Mouse (Mus musculus) olfactory bulb, adult 2 months (tissue): ENCODE measurements around the gene Map2k3. TPM values are rescaled to one million over a fixed set of nuclear protein-coding genes. Genes with fewer than 3 reads are reported as not detected.

ENCODE experiments used
- H3K27ac ChIP-seq: fragments of 200-500 bp; 2 replicates; pipeline ENCODE4 v1.5.1; 2012; ENCODE audit warnings: low read depth, low read length; ENCODE audit not compliant: insufficient read depth
- H3K4me1 ChIP-seq: fragments of 200-500 bp; 2 replicates; pipeline ENCODE4 v1.6.1; 2012; ENCODE audit warnings: low read length; ENCODE audit not compliant: control insufficient read depth, insufficient read depth
- H3K4me3 ChIP-seq: fragments of 200-500 bp; 2 replicates; pipeline ENCODE4 v1.5.1; 2012; ENCODE audit warnings: mild to moderate bottlenecking, low read depth, low read length, moderate library complexity; ENCODE audit not compliant: insufficient read depth
- CTCF ChIP-seq: fragments of 200-500 bp; IDR thresholded peaks from 2 replicates; pipeline ENCODE4 v1.5.1; 2012; ENCODE audit warnings: low read depth, mild to moderate bottlenecking, low read length, moderate library complexity; ENCODE audit not compliant: insufficient read depth
- POLR2A ChIP-seq: fragments of 200-500 bp; IDR thresholded peaks from 2 replicates; pipeline ENCODE4 v1.6.1; 2012; ENCODE audit warnings: mild to moderate bottlenecking, low read depth, low read length, moderate library complexity; ENCODE audit not compliant: insufficient read depth
- WGBS: fragments of 180-500 bp; shearing (Covaris S2); methylation state at CpG from one replicate; pipeline ENCODE4 v1.1.7; 2018; 5-methylcytosine and 5-hydroxymethylcytosine counted together
- polyA plus RNA-seq: library from polyadenylated mRNA; stranded (reverse); fragments of >200 nt; gene quantifications from 2 replicates; pipeline ENCODE4 v1.2.4, GENCODE M21; 2012; ENCODE audit warnings: low replicate concordance; ENCODE audit not compliant: missing spikeins, insufficient read depth, insufficient read length

Gene Map2k3
- polyA plus RNA-seq, 1 experiment: not detected

DNA sequence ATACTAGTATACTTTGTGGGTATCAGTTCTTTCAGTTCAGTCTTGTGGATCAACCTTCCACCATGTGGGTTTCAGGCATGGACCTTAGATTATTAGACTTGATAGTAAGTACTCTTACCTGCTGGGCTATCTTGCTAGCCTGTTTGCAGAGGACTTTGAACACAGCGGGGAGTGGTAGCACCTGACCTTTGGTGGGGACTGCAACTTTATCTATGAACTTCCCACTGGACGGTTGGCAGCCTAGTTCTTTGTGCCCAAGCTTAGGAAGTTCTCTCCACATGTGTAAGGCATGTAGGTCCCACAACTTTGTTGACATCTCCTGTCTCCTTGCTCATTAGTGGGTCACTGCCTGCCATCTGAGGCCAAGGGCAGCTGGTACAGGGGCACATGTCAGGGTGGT is 3.0 kb downstream of the Map2k3 start:
- H3K4me1 ChIP-seq: peaks cover 37% of the 10 kb centered on the region
- H3K27ac ChIP-seq: no peak overlapping the region
- WGBS: 92% methylated on average over 2 of the region's 2 CpGs
- TF ChIP-seq POLR2A: no peak
- TF ChIP-seq CTCF: no peak
- no peak overlapping the region for H3K4me3 ChIP-seq

DNA sequence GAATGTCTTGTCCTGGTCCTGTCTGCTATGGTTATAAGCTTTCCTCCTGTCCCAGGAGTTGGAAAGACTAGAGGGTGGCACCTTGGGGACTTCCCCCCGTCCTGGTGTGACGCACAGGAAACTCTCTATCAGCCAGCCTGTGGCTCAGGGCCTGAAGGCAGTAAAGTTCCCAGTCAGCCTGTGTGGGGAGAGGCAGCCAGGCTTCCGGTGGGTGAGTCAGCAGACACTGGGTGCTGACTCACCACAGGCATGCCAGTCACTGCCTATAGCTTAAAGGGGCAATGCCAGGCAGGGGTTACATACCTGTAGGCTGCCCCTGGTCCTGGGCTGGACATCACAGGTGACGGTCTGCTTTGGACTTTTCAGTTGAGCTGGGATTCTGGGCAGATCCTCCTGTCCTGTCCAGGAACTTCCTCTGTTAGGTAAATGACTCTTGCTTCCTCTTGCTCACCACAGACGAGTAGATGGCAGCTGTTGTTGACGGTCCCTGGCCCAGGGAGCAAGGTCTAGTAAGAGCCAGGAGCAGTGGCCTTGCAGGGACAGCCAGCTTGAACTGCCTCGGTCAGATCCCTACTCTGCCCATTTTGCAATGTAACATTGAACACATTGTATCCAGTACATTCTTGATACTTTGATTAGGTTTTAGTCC is 3.6 kb downstream of the Map2k3 start:
- WGBS: 53% methylated on average over 7 of the region's 7 CpGs
- Histone ChIP-seq H3K27ac (no peak overlapping the region), H3K4me3 (no peak overlapping the region), H3K4me1 (peaks cover 38% of the 10 kb centered on the region)
- no peak for TF ChIP-seq POLR2A
- no peak for TF ChIP-seq CTCF

DNA sequence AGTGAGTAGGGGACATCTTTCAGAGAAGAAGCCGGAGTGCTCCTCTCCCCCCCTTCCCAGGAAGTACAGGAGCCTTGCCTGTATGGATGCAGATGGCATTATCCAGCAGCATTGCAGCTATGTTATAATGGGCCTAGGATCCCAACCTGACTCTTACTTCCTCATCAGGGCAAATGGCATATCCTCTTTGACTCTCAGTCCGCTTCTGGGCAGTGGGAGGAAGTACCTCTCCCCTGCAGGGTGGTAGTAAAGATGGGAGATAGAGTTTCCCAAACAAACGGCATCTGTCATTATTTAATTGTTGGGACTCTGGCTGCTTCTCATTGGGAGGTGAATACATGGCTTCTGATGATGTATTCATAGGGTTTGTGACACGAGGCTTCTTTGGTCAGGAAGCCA is 4.1 kb downstream of the Map2k3 start:
- Histone ChIP-seq H3K27ac (no peak overlapping the region), H3K4me3 (no peak overlapping the region), H3K4me1 (peaks cover 39% of the 10 kb centered on the region)
- TF ChIP-seq CTCF (no peak), POLR2A (no peak)
- 77% methylated on average over 4 of the region's 4 CpGs for WGBS

DNA sequence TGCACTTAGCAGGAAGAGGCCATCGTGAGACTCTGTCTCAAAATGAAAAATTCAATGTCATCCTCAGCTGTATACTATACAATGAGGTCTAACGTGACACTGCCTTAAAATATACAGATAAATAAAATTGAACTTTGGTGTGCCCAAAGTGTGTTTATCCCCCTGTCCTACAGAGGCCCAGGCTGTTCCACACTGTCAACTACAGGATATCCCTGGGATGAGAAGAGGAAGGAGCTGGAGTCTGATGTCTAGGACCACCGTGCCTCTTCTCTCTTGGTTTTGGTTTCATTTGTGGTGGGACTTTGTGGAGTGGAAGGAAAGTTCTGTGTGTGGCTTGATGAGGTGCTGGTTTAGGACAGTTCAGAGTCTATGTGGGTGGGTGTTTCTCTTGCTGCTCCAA is 5.8 kb downstream of the Map2k3 start:
- TF ChIP-seq CTCF: no peak
- no peak for TF ChIP-seq POLR2A
- 80% methylated on average over 3 of the region's 3 CpGs for WGBS
- H3K4me1 ChIP-seq: peaks cover 36% of the 10 kb centered on the region
- H3K4me3 ChIP-seq: no peak overlapping the region
- H3K27ac ChIP-seq: no peak overlapping the region

DNA sequence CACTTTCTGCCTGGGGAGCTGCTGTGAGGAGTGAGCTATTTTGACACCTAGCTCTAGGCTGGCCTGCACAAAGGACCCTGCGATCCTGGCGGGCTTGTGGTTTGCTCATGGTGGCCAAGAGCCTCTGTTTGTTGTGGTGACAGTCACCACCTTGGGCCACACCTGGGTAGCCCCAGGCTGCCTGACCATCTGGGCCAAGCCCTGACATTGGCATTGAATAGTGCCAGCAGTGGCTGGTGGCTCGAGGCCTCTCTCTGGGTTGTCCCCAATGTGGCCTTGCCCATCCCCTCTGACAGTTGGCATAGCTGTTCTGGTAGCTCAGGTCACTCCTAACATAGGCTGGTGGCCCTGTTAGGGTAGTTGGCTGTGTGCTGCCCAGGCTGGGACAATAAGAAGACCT is 7.7 kb downstream of the Map2k3 start:
- WGBS: 84% methylated on average over 3 of the region's 3 CpGs
- Histone ChIP-seq H3K4me3 (no peak overlapping the region), H3K4me1 (peaks cover 22% of the 10 kb centered on the region), H3K27ac (no peak overlapping the region)
- TF ChIP-seq POLR2A: no peak

DNA sequence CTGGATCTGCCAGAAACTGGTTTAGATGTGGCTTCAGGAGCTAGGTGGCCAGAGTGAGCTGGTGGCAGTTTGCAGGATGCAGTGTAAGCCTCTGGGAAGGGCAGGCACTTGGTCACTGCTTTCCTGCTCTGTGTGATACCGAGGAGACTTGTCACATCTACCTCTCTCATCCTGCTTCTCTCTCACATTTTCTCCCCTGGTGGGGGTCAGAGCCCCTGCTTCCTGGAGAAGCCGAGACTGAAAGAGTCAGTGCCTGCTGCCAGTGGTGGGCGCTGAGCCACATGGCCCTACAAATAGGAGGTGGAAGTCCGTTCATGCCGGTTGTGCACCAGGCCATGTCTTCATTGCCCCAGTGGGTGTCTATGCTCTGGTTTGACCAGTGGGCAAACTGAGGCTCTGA is 8.7 kb downstream of the Map2k3 start:
- 76% methylated on average over 5 of the region's 5 CpGs for WGBS
- peaks cover 14% of the 10 kb centered on the region for H3K4me1 ChIP-seq
- no peak overlapping the region for H3K27ac ChIP-seq
- H3K4me3 ChIP-seq: no peak overlapping the region
- no peak for TF ChIP-seq CTCF
- TF ChIP-seq POLR2A: no peak

DNA sequence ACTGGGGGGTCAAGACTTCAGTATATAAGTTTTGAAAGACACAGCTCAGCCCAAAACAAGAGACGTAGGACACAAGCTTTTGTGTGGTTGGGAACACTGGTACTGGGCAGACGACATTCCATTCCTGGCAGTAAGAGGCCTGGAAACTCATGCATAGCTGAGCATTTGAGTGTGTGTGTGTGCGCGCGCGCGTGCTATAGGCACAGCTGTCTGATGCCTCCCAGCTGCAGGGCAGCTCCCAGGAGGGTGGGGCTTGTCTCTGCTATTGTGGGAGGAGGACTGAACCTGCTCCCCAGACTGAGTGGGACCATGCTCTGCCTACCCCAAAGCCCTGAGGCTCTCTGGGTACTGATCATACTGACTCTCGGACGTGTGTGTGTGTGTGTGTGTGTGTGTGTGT is 9.5 kb downstream of the Map2k3 start:
- H3K4me1 ChIP-seq: peaks cover 12% of the 10 kb centered on the region
- no peak for TF ChIP-seq CTCF
- TF ChIP-seq POLR2A: no peak
- WGBS: 60% methylated on average over 9 of the region's 9 CpGs
- H3K4me3 ChIP-seq: no peak overlapping the region
- H3K27ac ChIP-seq: no peak overlapping the region

DNA sequence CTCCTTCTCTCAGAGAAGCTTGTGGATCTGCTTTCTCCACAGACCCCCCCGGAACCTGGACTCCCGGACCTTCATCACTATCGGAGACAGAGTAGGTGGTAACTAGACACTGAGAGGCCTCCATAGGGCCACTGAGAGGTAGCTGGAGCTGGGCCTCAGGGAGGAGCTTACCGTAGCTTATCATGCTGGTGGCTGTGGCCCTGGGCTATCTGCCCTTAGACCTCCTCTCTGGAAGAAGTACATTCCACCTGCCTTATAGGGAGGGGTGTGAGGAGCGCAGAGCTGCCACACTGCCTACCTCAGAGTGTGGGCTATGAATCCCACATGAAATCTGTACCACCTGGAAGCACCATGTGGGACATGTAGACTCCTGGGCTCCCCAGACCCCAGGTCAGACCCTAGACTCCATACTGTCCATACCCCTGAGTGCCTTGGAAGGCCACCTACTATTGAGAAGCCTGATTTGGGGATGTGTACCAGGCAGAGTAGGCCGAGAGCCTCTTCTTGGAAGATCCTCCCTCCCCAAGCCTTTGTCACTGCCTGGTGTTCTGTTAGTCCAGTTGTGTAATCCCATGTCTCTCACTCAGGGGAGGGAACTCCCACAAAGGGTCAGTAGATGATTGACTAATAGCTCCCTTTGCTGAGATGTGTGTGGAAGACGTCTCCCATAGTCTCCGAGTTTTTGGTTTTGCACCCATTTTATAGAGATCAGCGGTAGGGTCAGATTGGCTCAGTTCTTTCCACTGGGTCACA is 10.6 kb downstream of the Map2k3 start:
- no peak overlapping the region for H3K27ac ChIP-seq
- H3K4me3 ChIP-seq: no peak overlapping the region
- TF ChIP-seq POLR2A (no peak), CTCF (no peak)
- peaks cover 9% of the 10 kb centered on the region for H3K4me1 ChIP-seq
- 96% methylated on average over 9 of the region's 9 CpGs for WGBS

DNA sequence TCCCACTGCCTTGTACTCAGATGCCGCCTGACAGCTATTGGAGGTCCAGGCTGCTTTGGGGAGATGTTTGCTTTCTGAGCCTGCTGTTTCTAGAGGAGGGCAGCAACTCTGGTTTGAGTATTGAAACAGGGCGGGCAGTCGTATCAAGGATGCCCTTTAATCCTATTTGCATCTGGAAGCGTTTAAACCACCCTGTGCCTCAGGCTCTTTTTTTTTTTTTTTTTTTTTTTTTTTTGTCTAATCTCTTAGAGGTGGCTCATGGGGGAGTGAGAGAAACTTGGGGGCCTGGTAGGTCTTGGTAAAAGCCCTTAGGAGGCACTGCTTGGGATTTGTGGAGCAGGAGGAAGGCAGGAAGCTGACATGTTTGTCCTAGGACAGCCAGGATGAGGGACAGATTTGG is 13.2 kb downstream of the Map2k3 start:
- Histone ChIP-seq H3K27ac (no peak overlapping the region), H3K4me3 (no peak overlapping the region), H3K4me1 (peaks cover 9% of the 10 kb centered on the region)
- TF ChIP-seq CTCF (no peak), POLR2A (no peak)
- WGBS: 89% methylated on average over 4 of the region's 4 CpGs
